Mouse (Mus musculus) cortical plate, adult 2 months (tissue): ENCODE measurements around the gene Ldb1. TPM values are rescaled to one million over a fixed set of nuclear protein-coding genes. Genes with fewer than 3 reads are reported as not detected.

Source experiments
- H3K27ac ChIP-seq: fragments of 200-500 bp; 2 replicates; pipeline ENCODE4 v1.5.1; 2012; ENCODE audit warnings: low read length, control low read depth, inconsistent platforms; ENCODE audit not compliant: insufficient read depth
- H3K4me1 ChIP-seq: fragments of 200-500 bp; 2 replicates; pipeline ENCODE4 v1.6.1; 2011; ENCODE audit warnings: low read length; ENCODE audit not compliant: control insufficient read depth, insufficient read depth
- H3K4me3 ChIP-seq: fragments of 200-500 bp; 2 replicates; pipeline ENCODE4 v1.5.1; 2011; ENCODE audit warnings: mild to moderate bottlenecking, low read length, control low read depth; ENCODE audit not compliant: insufficient read depth
- CTCF ChIP-seq: fragments of 200-500 bp; IDR thresholded peaks from 2 replicates; pipeline ENCODE4 v1.5.1; 2011; ENCODE audit warnings: mild to moderate bottlenecking, control low read depth, low read length; ENCODE audit not compliant: insufficient read depth; ENCODE audit errors: extremely low read depth
- POLR2A ChIP-seq: fragments of 200-500 bp; IDR thresholded peaks from 2 replicates; pipeline ENCODE4 v1.6.1; 2011; ENCODE audit warnings: mild to moderate bottlenecking, low read length, control low read depth; ENCODE audit not compliant: insufficient read depth; ENCODE audit errors: extremely low read depth
- polyA plus RNA-seq: library from polyadenylated mRNA; depleted of rRNA; stranded (reverse); fragments of >200 nt; gene quantifications from 2 replicates; pipeline ENCODE4 v1.2.3, GENCODE M21; 2012

Gene Ldb1
- polyA plus RNA-seq, 1 experiment: 159 TPM

DNA sequence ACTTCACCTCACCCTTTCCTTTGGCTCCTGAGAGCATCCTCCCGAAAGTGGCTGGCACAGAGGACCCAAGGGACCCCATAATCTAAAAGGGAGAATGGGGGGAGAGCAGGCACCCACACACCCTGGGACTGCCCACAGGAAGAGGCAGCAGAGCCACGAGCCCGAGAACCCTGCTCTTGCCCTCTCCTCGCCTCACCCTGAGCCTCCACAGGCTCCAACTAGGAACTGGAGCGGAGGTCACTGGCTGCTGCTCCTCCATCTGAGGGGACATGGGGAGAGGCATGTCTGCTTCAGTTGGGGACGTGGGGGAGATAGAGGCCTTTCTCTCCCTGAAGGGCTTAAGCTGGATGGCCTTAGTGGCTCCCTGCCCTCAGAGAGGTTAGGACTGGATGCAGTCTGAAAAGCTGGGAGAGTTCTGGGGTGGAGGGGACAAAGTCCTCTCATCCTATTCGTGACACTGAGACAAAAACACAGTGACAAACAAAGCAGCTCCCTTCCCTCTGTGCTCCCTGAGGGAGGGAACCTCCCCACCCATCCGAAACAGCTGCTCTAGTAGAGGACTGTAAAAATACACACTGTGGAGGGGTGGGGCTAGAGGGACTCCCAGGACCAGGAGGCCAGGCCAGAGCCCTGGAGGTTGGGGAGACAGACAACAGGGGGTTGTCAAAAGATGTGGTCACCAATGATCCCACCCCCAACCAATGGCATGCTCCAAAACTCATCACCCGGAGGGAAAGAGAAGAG is 13.2 kb downstream of the Ldb1 start:
- Histone ChIP-seq H3K27ac (no peak overlapping the region), H3K4me3 (no peak overlapping the region), H3K4me1 (peaks cover 2% of the 10 kb centered on the region; the same call in 1 of the 2 replicates)
- TF ChIP-seq CTCF (no peak), POLR2A (no peak)

DNA sequence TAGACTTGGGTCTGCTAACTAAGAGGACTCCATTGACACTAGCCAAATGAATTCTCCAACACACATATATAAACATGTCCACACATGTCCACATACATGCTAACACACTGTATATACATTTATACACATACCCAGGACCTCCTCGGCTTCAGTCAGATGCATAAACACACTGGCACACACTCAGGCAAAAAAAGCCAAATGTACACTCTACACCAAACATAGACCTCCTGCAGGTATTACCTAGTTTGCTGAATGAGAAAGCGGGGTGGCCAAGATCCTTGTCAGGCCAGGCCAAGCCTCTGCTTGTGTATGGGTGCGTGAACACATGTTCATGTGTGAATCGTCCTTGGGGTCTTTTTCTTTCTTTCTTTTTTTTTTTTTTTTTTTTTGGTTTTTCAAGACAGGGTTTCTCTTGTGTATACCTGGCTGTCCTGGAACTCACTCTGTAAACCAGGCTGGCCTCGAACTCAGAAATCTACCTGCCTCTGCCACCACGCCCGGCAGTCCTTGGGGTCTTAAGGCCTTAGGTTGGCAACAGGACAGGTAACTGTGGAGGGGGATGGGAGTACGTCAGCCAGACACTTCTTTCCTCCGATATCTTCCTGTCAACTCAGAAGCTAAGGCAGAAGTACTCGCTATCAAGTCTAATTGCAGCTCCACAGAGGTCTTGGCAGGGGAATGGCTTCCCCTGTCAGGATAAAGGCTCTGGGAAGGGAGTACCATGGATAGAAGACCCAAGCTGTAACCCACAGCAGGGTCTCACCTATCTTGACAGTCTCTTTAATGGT is 14.6 kb downstream of the Ldb1 start:
- TF ChIP-seq POLR2A (no peak), CTCF (no peak)
- Histone ChIP-seq H3K4me1 (no peaks in the 10 kb centered on the region), H3K4me3 (no peak overlapping the region), H3K27ac (no peak overlapping the region)

DNA sequence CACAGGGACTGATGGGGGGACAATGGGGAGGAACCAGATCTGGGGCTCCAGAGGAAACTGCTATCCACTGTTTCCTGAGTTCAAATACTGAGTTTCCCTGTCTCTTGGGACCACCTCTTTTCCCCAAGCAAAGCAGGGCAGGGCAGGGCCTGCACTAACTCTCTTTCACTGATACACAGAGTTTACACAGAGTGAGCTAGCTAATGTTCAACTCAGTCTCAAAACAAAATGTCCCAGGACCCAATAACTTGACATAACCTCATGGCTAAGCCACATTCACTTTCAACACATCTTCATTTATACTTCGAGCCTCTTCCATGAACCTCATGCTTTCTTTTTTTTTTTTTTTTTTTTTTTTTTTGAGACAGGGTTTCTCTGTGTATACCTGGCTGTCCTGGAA is 15.4 kb downstream of the Ldb1 start:
- TF ChIP-seq CTCF: no peak
- no peak for TF ChIP-seq POLR2A

GRCm38 (mm10) chr19:46028747-46029320 is 16.2 kb downstream of the Ldb1 start:
- Histone ChIP-seq H3K4me1 (no peaks in the 10 kb centered on the region), H3K27ac (no peak overlapping the region), H3K4me3 (no peak overlapping the region)
- TF ChIP-seq CTCF (0 out of 2 replicates have a peak, but pooled peaks have one; percentile 6), POLR2A (no peak)

More for the DNA sequence above, 15.4 kb downstream of the Ldb1 start:
- Histone ChIP-seq H3K27ac (no peak overlapping the region), H3K4me3 (no peak overlapping the region), H3K4me1 (no peaks in the 10 kb centered on the region)

DNA sequence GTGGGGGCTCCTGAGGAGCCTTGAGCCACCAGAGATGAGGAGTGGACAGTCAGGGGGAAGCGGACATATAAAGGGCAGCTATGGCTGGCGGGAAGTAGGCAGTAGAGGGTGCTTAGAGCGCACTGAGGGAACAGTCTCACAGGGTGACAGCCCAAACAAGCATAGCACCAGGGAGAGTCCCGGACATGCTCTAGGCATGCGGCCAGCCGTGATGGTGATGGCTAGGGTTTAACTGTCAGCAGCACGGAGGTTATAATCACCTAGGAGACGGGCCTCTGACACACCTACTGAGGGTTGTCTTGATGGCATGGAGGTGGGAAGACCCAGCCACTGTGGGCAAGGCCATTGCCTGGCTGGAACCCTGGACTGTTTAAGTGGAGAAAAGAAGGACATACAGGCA is 18.4 kb downstream of the Ldb1 start:
- no peaks in the 10 kb centered on the region for H3K4me1 ChIP-seq
- no peak overlapping the region for H3K4me3 ChIP-seq
- TF ChIP-seq CTCF: no peak
- TF ChIP-seq POLR2A: no peak
- H3K27ac ChIP-seq: no peak overlapping the region

GRCm38 (mm10) chr19:46024959-46025358 is 20.1 kb downstream of the Ldb1 start:
- Histone ChIP-seq H3K4me3 (no peak overlapping the region), H3K4me1 (no peaks in the 10 kb centered on the region), H3K27ac (no peak overlapping the region)
- TF ChIP-seq POLR2A (no peak), CTCF (no peak)

GRCm38 (mm10) chr19:46016023-46016422 is 29.0 kb downstream of the Ldb1 start:
- no peak overlapping the region for H3K4me3 ChIP-seq
- TF ChIP-seq POLR2A: no peak
- TF ChIP-seq CTCF: no peak
- H3K4me1 ChIP-seq: no peaks in the 10 kb centered on the region
- H3K27ac ChIP-seq: no peak overlapping the region

DNA sequence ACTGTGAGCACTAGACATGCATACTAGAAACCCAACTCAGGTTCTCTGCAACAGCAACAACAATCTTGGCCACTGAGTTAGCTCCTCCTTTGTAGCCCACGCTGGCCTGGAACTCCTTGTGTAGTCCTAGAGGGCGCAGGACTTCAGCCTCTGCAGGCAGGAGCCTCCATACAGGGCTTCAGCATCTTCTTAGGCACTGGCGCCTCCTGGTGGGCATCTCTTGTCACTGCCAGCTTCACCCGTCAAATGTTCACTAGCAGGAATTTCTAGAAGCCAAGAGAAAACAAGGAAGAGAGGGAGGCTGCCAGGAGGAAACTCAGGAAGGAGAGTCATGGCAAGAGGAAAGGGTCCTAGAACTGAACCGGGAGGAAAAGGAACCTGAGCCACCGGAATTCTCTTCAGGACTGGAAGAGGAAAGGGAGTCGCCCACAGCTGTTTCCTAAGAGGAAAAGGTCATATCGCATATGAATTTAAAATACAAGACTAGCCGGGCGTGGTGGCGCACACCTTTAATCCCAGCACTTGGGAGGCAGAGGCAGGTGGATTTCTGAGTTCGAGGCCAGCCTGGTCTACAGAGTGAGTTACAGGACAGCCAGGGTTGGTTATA is 30.3 kb downstream of the Ldb1 start:
- no peak overlapping the region for H3K4me3 ChIP-seq
- no peaks in the 10 kb centered on the region for H3K4me1 ChIP-seq
- H3K27ac ChIP-seq: no peak overlapping the region
- TF ChIP-seq POLR2A: no peak
- TF ChIP-seq CTCF: peak; percentile 96

DNA sequence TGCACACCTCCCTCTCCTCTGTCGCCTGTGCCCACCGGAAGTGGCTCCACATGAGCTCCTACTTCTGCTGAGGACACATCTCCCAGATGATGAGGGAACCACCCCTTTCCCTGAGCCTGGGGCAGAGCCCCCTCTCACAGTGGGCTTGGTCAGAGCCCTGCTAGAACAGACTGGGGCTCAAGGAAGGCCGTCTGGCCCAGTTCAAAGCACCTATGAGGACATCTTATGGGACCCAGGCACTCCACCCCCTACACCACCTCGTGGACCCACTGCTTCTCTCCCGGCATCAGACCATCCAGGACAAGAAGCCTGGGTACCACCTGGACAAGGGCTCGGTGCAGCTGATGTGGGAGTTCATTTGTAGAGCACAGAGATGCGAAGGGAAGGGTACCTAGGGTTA is 39.3 kb downstream of the Ldb1 start:
- Histone ChIP-seq H3K4me3 (no peak overlapping the region), H3K27ac (no peak overlapping the region), H3K4me1 (peaks cover 4% of the 10 kb centered on the region)
- no peak for TF ChIP-seq CTCF
- no peak for TF ChIP-seq POLR2A
